Mouse (Mus musculus) frontal cortex, adult 2 months (tissue): Measurements from ENCODE around the gene Rpl13. TPM values are rescaled to one million over a fixed set of nuclear protein-coding genes. Genes with fewer than 3 reads are reported as not detected.

Source experiments
- DNase-seq, 2 experiments: peaks; one replicate each; pipeline ENCODE4 v3.0.0; 2022; ENCODE audit warnings: low spot score in 1 of 2; ENCODE audit errors: extremely low spot score in 1 of 2
- polyA plus RNA-seq: library from polyadenylated mRNA; depleted of rRNA; stranded (reverse); fragments of >200 nt; gene quantifications from 2 replicates; pipeline ENCODE4 v1.2.3, GENCODE M21; 2012; rRNA removed

Gene Rpl13
- polyA plus RNA-seq, 1 experiment, result 1,106 TPM

DNA sequence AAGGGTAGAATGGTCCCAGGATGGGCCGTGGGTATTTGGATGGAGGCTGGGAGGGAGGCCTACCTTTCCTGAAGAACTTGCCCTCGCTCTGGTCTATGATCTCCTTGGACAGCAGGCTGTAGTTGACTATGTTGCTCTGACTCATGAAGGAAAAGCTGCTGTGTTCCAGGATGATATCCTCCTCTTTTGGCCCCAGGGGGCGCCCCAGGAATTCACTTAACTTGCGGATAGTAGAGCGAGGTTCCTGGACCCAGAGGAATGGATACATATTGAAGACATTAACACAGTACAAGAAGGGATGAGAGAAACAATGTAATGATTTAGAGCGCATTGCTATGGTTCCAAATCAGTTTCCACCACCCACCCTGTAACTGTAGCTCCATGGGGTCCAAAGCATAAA lies 43.1 kb downstream of the Rpl13 start:
- no peak for DNase-seq

DNA sequence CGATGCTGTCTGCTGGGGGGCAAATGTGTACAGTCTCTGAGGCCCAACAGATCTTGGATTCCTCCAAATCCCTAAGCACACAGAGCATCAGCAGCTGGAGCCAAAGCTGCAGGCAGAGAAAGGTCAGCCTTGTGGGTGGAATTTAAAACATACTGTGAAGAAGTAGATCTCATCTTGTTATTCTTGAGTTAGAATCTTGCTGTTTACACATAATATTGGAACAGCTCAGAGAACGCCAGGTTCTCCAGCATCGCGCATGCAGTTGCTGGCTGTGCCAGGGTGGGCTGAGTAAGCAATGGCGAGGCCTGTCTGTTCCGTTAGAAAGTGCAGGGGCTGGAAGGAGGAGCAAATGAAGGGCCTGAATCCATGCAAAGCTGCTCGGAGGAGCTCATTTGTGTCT lies 44.2 kb downstream of the Rpl13 start:
- no peak for DNase-seq

DNA sequence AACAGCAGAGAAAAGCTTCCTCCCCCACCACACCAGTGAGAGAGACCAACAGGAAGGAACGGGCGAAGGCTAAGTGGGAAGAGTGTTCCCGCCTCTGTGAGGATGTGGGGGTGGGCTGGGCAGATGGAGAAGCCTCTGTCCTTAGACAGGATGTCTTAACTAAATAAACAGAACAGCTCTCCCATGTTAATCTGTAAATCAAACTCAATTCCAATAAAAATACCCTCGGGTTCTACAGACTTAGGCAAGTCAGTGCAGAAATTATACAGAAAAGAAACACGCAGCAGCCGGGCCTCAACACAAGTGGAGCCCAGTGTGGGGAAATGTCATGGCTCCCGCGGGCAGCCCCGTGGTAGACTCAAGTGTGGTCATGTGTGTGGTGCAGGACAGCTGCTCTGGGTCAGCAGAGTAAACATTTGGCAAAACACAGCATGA lies 48.6 kb downstream of the Rpl13 start:
- peak in 1 of 2 experiments; percentile 53 for DNase-seq

Other genes with a start within 250 kb of the Rpl13 start
- gene Ankrd11, start 60.1 kb upstream of the Rpl13 start, polyA plus RNA-seq, result 97.3 and 101 TPM in 2 replicates
- 90.1 and 103 TPM in 2 replicates for gene Spg7, start 39.4 kb upstream of the Rpl13 start, polyA plus RNA-seq
- 145 and 196 TPM in 2 replicates for gene Cpne7, start 15.0 kb downstream of the Rpl13 start, polyA plus RNA-seq
- 0.80 and 0.98 TPM in 2 replicates for gene Sult5a1, start 56.0 kb downstream of the Rpl13 start, polyA plus RNA-seq
- 0.21 and 0.36 TPM in 2 replicates for gene Dpep1, start 83.9 kb downstream of the Rpl13 start, polyA plus RNA-seq
- 127 and 130 TPM in 2 replicates for gene Chmp1a, start 110.4 kb downstream of the Rpl13 start, polyA plus RNA-seq
- gene Spata33, start 110.5 kb downstream of the Rpl13 start, polyA plus RNA-seq, result 9.3 and 9.7 TPM in 2 replicates
- gene Cdk10, start 122.5 kb downstream of the Rpl13 start, polyA plus RNA-seq, result 137 and 152 TPM in 2 replicates
- 46.3 and 53.3 TPM in 2 replicates for gene Spata2l, start 133.9 kb downstream of the Rpl13 start, polyA plus RNA-seq
- gene Zfp276, start 151.8 kb downstream of the Rpl13 start, polyA plus RNA-seq, result 27.4 and 32.1 TPM in 2 replicates
- 97.9 and 108 TPM in 2 replicates for gene Vps9d1, start 152.0 kb downstream of the Rpl13 start, polyA plus RNA-seq
- gene Fanca, start 216.2 kb downstream of the Rpl13 start, polyA plus RNA-seq, result 3.1 and 4.1 TPM in 2 replicates
- 17.4 and 20.8 TPM in 2 replicates for gene Spire2, start 230.4 kb downstream of the Rpl13 start, polyA plus RNA-seq